Mouse (Mus musculus) embryo, embryonic 10.5 days (tissue): Measurements from ENCODE around the gene Bcas3.

Experiments used
- DNase-seq: peaks from one replicate; pipeline ENCODE4 v3.0.0-alpha.2; 2015; ENCODE audit warnings: low spot score

The Bcas3 gene

GRCm38 (mm10) chr11:85615421-85615820, 262.5 kb downstream of the Bcas3 start:
- DNase-seq, result peak; percentile 36

- no peak for DNase-seq
Observed at GRCm38 (mm10) chr11:85621486-85621885, 268.5 kb downstream of the Bcas3 start.

- DNase-seq, result no peak
Observed at GRCm38 (mm10) chr11:85621994-85622393, 269.0 kb downstream of the Bcas3 start.

GRCm38 (mm10) chr11:85625206-85625605, 272.2 kb downstream of the Bcas3 start:
- no peak for DNase-seq

GRCm38 (mm10) chr11:85626846-85627245, 273.9 kb downstream of the Bcas3 start:
- DNase-seq, result no peak

GRCm38 (mm10) chr11:85627405-85627804, 274.4 kb downstream of the Bcas3 start:
- DNase-seq, result no peak

GRCm38 (mm10) chr11:85628303-85629063, 275.5 kb downstream of the Bcas3 start:
- no peak for DNase-seq

- no peak for DNase-seq
Observed at GRCm38 (mm10) chr11:85632568-85632981, 279.6 kb downstream of the Bcas3 start.

- DNase-seq, result no peak
Observed at GRCm38 (mm10) chr11:85638696-85639495, 285.9 kb downstream of the Bcas3 start.

GRCm38 (mm10) chr11:85640659-85641058, 287.7 kb downstream of the Bcas3 start:
- DNase-seq, result no peak

- no peak for DNase-seq
Observed at GRCm38 (mm10) chr11:85641486-85641885, 288.5 kb downstream of the Bcas3 start.

- no peak for DNase-seq
Observed at GRCm38 (mm10) chr11:85642591-85642990, 289.6 kb downstream of the Bcas3 start.

GRCm38 (mm10) chr11:85643025-85643424, 290.1 kb downstream of the Bcas3 start:
- DNase-seq, result no peak

GRCm38 (mm10) chr11:85643479-85644000, 290.6 kb downstream of the Bcas3 start:
- no peak for DNase-seq

- peak; percentile 43 for DNase-seq
Observed at GRCm38 (mm10) chr11:85644027-85644747, 291.2 kb downstream of the Bcas3 start.

GRCm38 (mm10) chr11:85644748-85645060, 291.7 kb downstream of the Bcas3 start:
- DNase-seq, result no peak

- DNase-seq, result no peak
Observed at GRCm38 (mm10) chr11:85645152-85645835, 292.3 kb downstream of the Bcas3 start.

GRCm38 (mm10) chr11:85648893-85649292, 295.9 kb downstream of the Bcas3 start:
- DNase-seq, result no peak

- DNase-seq, result no peak
Observed at GRCm38 (mm10) chr11:85649373-85649772, 296.4 kb downstream of the Bcas3 start.

GRCm38 (mm10) chr11:85657471-85657870, 304.5 kb downstream of the Bcas3 start:
- no peak for DNase-seq

GRCm38 (mm10) chr11:85660304-85660703, 307.3 kb downstream of the Bcas3 start:
- no peak for DNase-seq

GRCm38 (mm10) chr11:85667176-85667575, 314.2 kb downstream of the Bcas3 start:
- DNase-seq, result no peak
